Comparison of ENCODE assay signal across 8 mouse cellular contexts in the genomic region with DNA sequence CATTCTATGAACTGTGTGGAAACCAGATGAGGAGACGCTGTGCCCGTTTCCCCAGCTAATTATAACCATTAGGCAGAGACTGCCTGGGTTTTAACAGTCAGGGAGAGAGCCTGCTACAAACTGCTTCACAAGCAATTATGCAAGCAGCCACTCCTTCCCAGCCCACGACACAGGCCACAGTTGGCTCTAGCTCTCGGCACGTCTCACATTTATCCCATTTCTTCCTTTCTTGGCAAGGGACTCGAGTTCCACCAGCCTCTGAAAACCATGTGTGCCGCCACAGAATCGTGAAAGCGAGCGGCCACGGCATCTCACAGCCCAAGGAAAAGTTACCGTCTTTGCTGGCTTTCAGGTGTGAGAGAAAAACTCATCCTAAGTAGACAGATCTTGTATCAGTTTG. TPM values are rescaled to one million over a fixed set of nuclear protein-coding genes. Genes with fewer than 3 reads are reported as not detected.
DNase-seq lines count a peak whose midpoint lies in the region; ATAC-seq and TF ChIP-seq lines count a peak whose summit lies in the region.

No protein-coding gene starts in this region.

- no peaks in the 10 kb centered on the region for H3K9me3 ChIP-seq in embryonic facial prominence, embryonic 13.5 days
- H3K9me3 ChIP-seq in heart, embryonic 14.5 days (ENCODE audit: control insufficient read depth, low read length): no peaks in the 10 kb centered on the region

- H3K4me1 ChIP-seq in embryonic facial prominence, embryonic 13.5 days: peaks cover 92% of the 10 kb centered on the region
- peaks cover 17 to 26% of the 10 kb centered on the region in 2 experiments for H3K4me1 ChIP-seq in heart, embryonic 14.5 days (ENCODE audit: control insufficient read depth in 2 of 2, insufficient read depth in 2 of 2, low read length in 2 of 2)

- H3K27ac ChIP-seq in embryonic facial prominence, embryonic 13.5 days: peak overlapping the region; percentile 94
- peak overlapping the region; percentile 55 to 71 for H3K27ac ChIP-seq in heart, embryonic 14.5 days (replicated peaks in 1 of 2; ENCODE audit: control insufficient read depth in 1 of 2, insufficient read depth in 1 of 2, low read depth in 2 of 2, low read length in 2 of 2)
- H3K27ac ChIP-seq in left cerebral cortex, adult 2 months: peak overlapping the region; percentile 74

- WGBS in embryonic facial prominence, embryonic 13.5 days: 11% methylated on average over 12 of the region's 12 CpGs
- WGBS in heart, embryonic 14.5 days: 46% methylated on average over 12 of the region's 12 CpGs

- intact Hi-C loops in left cerebral cortex, adult 2 months (cut with DNase I): loop anchor here (2.0 kb wide), 2 partner anchors 87 to 147 kb away; no protein-coding TSS in a partner anchor

- H3K36me3 ChIP-seq in embryonic facial prominence, embryonic 13.5 days: no peaks in the 10 kb centered on the region
- H3K36me3 ChIP-seq in heart, embryonic 14.5 days (ENCODE audit: control insufficient read depth, insufficient read depth, low read length): no peaks in the 10 kb centered on the region

- ATAC-seq in embryonic facial prominence, embryonic 13.5 days (ENCODE audit: insufficient number of reproducible peaks, insufficient read depth, low FRiP score, low TSS enrichment, low read depth): 0 out of 2 replicates have a peak, but pooled peaks have one; percentile 60
- ATAC-seq in heart, embryonic 14.5 days (ENCODE audit: insufficient number of reproducible peaks, insufficient read depth, low FRiP score, low read depth): no peak

- H3K4me2 ChIP-seq in embryonic facial prominence, embryonic 13.5 days: peak overlapping the region; percentile 72
- peak overlapping the region; percentile 49 for H3K4me2 ChIP-seq in heart, embryonic 14.5 days (ENCODE audit: low read length)

- no peak for TF ChIP-seq CTCF in left cerebral cortex, adult 2 months (IDR thresholded peaks at IDR 0.05)

- peak overlapping the region; percentile 49; the same call in 1 of the 2 replicates for H3K9ac ChIP-seq in embryonic facial prominence, embryonic 13.5 days
- peak overlapping the region; percentile 57 for H3K9ac ChIP-seq in heart, embryonic 14.5 days (ENCODE audit: low read length)

- peak; percentile 53 for DNase-seq in adrenal gland, postnatal 10 days
- no peak for DNase-seq in adrenal gland, postnatal 4 days (ENCODE audit: low spot score in 2 of 2)
- DNase-seq in left cerebral cortex, adult 2 months (ENCODE audit: extremely low spot score in 1 of 2, low spot score in 2 of 2): peak; percentile 57 to 58
- peak; percentile 76 to 82 for DNase-seq in right cerebral cortex, postnatal 10 days (ENCODE audit: low spot score in 2 of 2)
- no peak for DNase-seq in cerebellum, adult 9-10 months
- DNase-seq in natural killer cell, adult 2 months (ENCODE audit: low spot score in 2 of 2): no peak

- no peaks in the 10 kb centered on the region for H3K27me3 ChIP-seq in embryonic facial prominence, embryonic 13.5 days
- H3K27me3 ChIP-seq in heart, embryonic 14.5 days (ENCODE audit: control insufficient read depth, insufficient read depth, low read length): no peaks in the 10 kb centered on the region

- H3K4me3 ChIP-seq in embryonic facial prominence, embryonic 13.5 days: peak overlapping the region; percentile 15
- H3K4me3 ChIP-seq in heart, embryonic 14.5 days (ENCODE audit: control insufficient read depth in 1 of 2, insufficient read depth in 1 of 2, low read depth in 1 of 2, low read length in 2 of 2): no peak overlapping the region
- H3K4me3 ChIP-seq in left cerebral cortex, adult 2 months: no peak overlapping the region

RNA-seq across cellular contexts. Expression of a gene that starts 5.5 kb away (rescaled TPM):
- total RNA-seq in adrenal gland, postnatal 10 days (2021): 100 to 1,000 TPM; 124 to 127 TPM
- 100 to 1,000 TPM; 124 to 131 TPM for total RNA-seq in adrenal gland, postnatal 4 days (2021)
- 108 and 136 TPM in 2 replicates for polyA plus RNA-seq in embryonic facial prominence, embryonic 13.5 days (2015; fragmentation: Nextera tagmentation; extraction: Ambion mirVana)
- 20.2 and 22.0 TPM in 2 replicates for polyA plus RNA-seq in heart, embryonic 14.5 days (2014; fragmentation: Nextera tagmentation; extraction: Ambion mirVana)
- total RNA-seq in left cerebral cortex, adult 2 months (2021): 1 to 10 TPM; 5.8 to 6.6 TPM

Comparison
In these comparisons a context has a peak if more than half of its experiments do, and no peak if none do; other contexts are left out.
1. DNase-seq: peak in adrenal gland, postnatal 10 days (single experiment), left cerebral cortex, adult 2 months (2 of 2) and right cerebral cortex, postnatal 10 days (2 of 2); none in adrenal gland, postnatal 4 days (0 of 2), cerebellum, adult 9-10 months (single experiment) and natural killer cell, adult 2 months (0 of 2).
2. RNA of a gene that starts 5.5 kb away (total RNA-seq): 124 to 131 TPM in adrenal gland, postnatal 4 days and 124 to 127 TPM in adrenal gland, postnatal 10 days; 5.8 to 6.6 TPM in left cerebral cortex, adult 2 months; every median in the first group is over 10 times any median in the second.
3. Peak in every context shown above with its lines, with median percentiles within 50 percentile points of each other: H3K27ac ChIP-seq.